Mouse (Mus musculus) urinary bladder, postnatal 14 days (tissue): ENCODE measurements around the gene Ghitm.

ENCODE experiments used
- DNase-seq: peaks from one replicate; pipeline ENCODE4 v3.0.0; 2021; ENCODE audit warnings: low spot score

The Ghitm gene

DNA sequence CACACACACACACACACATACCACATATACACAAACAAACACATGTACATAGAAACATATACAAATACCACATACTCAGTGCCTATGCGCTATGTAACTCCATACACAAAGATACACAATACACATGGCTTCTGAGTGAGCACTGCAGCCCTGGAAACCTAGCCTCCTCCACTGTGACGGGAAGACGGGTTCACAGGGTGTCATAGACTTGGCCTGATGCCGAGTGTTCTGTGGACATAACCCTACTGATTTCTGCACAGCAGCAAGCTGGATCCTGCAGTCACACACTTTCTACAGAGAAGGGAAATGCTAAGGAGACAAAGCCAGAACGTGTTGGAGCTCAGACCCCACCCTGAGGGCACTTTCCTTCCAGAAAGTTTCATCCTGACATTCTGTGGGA, 30.3 kb downstream of the Ghitm start:
- DNase-seq, result peak; percentile 73

DNA sequence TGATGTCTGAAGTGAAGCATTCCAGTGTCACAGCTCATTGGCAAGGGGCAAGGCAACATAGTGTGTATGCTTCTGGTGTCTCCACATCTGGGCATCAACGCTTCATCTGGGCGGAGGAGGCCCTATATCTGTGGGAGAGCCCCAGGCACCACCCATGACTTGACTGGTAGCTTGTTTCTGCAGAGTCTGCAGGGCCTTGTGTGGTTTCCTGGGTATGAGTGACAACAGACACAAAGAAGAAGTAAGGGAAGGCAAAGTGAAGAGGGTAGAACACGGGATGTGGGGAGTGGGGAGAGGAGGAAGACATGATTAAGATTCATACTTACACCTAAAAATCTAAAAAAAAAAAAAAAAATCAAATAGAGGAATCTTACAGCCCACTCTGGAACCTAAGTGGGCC, 32.6 kb downstream of the Ghitm start:
- no peak for DNase-seq

DNA sequence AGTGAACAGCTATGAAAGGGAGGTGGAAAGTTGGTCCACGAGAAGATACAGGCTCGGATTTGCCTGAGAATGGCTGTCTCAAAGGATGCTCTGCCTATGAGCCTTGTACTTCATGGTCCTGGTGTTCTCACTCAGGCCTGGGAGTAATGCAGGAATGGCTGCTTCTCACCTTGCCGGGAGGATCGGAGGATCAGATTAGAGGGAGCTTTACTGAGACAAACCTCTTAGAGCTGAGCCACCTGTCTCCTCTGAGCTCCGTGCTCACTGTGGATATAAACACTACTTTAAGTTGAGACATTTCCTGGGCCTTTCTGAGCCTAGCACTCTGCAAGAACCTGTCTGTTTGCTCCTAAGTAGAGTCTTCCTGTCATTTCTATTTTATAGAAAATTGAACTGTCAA, 33.5 kb downstream of the Ghitm start:
- no peak for DNase-seq

DNA sequence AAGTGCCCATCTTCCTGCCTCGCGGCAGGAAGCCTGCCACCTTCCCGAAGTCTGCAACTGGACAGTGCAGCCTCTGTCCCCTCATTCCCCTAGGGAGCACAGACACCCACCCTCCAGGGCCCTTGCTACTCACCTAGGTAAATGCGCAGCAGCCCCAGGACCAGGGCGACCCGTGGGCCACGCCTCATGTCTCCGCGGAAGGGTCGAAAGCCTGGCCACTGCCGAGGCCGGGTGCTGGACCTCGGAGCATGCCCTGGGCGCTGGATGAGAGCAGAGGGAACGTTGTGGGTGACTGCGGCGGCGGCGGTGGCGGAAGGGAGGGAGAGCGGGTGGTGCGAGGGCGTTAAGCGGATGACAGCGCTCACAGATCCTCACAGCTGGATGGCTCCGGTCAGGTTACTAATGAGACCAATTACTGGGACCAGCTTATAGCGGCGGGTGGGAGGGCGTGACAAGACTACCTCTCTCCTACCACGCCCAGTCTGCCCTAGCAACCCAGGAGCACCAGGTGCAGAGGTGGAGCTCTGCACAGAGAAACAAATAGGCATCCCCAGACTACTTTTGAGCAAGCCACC, 37.0 kb downstream of the Ghitm start, which contains the start of gene Cdhr1:
TSS of gene Cdhr1 (minus strand) at position 392 of the 575 bp plus-strand sequence.
- DNase-seq, result no peak

- no peak for DNase-seq
Observed at GRCm38 (mm10) chr14:37095556-37095955, 39.5 kb downstream of the Ghitm start.

- no peak for DNase-seq
Observed at GRCm38 (mm10) chr14:37094436-37094835, 40.6 kb downstream of the Ghitm start.

DNA sequence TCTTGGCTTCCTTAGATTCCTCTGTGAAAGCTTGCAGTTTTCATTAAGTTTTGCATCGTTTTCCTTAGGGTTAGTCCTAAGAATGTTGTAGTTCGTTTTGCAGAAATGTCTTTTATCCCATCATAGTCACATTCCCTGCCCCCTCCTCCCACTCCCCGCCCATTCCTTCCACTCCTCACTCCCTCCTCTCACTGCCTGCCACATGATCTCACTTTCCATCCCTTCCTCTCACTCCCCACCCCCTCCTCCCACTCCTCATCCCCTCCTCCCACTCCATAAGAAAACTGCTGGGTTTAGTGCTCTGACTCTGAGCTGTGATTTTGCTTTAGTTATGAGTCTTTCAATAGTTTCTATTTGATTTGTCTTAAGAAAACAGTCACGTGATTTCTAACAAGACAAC, 51.3 kb downstream of the Ghitm start:
- DNase-seq, result no peak

- DNase-seq, result no peak
Observed at GRCm38 (mm10) chr14:37080724-37081123, 54.3 kb downstream of the Ghitm start.
